Mouse (Mus musculus) MEL (cell line): ENCODE results near the gene Cldn10.

ENCODE experiments used
- CHD2 ChIP-seq: IDR thresholded peaks from 2 replicates; pipeline ENCODE4 v1.6.1; 2011; ENCODE audit warnings: low read length, improper control_type of control experiment
- CTCF ChIP-seq, 3 experiments: IDR thresholded peaks in 2 of 3; conservative IDR thresholded peaks in 1 of 3; 2 replicates each; pipeline ENCODE4 v1.5.1; 2011 to 2012; ENCODE audit warnings: low read length in 3 of 3, low read depth in 2 of 3, mild to moderate bottlenecking in 2 of 3, improper control_type of control experiment in 1 of 3, inconsistent platforms in 1 of 3, mixed read lengths in 1 of 3, moderate library complexity in 1 of 3; ENCODE audit not compliant: control insufficient read depth in 1 of 3, insufficient read depth in 1 of 3, poor library complexity in 1 of 3, severe bottlenecking in 1 of 3

GRCm38 (mm10) chr14:118864905-118865304, 77.2 kb downstream of the Cldn10 start:
- TF ChIP-seq CTCF (IDR thresholded peaks at IDR 0.05 in 2 of 3, conservative IDR thresholded peaks at IDR 0.05 in 1 of 3; ENCODE audit: control insufficient read depth in 1 of 3, insufficient read depth in 1 of 3, low read depth in 2 of 3, low read length in 3 of 3, poor library complexity in 1 of 3, severe bottlenecking in 1 of 3) (no peak), CHD2 (no peak)
